Mouse (Mus musculus): ENCODE data around the gene Dnajb13.

The Dnajb13 gene

DNA sequence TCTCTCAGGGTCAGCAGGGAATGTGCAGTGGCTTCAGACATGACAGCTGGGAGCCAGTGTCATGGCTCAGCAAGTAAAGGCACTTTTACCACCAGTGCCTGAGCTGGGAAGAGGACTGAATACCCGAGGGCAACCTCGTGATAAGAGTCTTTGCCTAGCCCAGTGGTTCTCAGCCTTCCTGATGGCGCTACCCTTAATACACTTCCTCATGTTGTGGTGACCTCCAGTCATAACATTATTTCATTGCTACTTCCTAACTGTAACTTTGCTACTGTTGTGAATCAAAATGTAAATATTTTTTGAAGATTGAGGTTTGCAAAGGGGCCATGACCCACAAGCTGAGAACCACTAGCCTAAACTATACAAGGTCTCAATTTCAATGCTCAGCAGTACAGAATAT, 6.1 kb downstream of the Dnajb13 start:
- DNase-seq (ENCODE audit: low read depth): no peak

DNA sequence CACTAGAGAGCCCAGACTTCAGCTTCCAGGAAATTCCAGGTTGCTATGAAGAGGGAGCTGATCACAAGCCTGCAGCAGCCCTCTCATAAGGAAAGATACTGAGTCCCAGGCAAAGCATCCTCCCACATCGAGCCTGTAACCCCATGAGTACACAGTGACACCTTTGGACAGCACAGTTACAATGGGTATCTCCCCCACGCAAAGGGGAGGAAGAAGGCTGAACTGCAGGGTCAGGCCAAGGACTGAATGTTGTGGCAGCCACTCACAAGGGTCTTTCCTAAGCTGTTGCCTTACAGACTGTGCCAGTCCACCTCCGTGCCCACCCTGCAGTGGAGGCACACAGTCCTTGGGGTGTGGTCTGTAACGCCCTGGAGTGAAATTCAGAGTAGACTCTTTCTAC, 8.3 kb downstream of the Dnajb13 start:
- no peak for DNase-seq (ENCODE audit: low read depth)

DNA sequence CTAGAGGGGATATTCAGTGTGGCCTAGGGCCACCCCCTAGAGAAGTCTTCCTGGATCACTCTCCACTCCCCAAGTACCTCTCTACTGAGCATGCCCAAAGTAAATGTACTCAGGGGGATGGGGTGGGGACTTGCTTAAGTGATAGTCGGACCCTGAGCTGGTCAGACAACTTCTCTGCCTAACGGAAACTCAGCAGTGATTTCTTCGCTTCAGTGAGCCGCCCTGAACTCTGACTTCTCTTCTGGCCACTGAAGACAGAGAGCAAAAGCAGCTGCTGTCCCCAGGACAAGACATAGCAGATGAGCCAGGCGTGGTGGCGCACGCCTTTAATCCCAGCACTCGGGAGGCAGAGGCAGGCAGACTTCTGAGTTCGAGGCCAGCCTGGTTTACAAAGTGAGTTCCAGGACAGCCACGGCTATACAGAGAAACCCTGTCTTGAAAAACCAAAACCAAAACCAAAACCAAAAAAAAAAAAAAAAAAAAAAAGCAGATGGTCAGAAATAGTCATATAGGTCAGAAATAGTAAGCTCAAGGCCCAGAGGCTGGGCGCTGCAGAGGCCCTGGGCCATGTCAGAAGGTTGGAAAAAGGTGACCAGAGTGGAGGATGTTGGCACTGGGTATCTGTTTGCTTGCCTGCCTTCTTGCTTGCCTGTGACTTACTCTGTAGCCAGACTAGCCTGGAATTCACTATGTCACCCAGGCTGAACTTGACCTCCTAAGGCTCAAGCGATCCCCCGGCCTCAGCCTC, 9.8 kb downstream of the Dnajb13 start:
- DNase-seq (ENCODE audit: low read depth): no peak

DNA sequence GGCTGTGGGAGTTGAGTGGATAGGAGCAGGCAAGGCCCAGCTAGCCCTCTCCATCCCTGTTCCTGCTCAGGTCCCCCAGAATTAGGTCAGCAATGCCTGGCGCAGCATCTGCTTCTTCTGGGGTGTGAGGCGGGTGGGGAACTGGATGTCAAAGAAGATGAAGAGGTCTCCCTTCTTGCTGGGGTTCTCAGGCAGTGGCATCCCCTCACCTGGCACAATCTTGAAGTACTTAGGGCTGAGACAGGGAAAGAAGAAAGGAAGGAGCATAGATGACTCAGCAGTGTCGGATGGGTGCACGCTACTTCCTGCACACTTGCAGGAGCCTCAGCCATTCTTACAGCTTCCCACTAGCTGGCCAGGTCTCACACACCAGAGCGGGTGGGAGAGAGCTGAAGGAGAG, 11.7 kb downstream of the Dnajb13 start:
- DNase-seq (ENCODE audit: low read depth): peak; percentile 57

DNA sequence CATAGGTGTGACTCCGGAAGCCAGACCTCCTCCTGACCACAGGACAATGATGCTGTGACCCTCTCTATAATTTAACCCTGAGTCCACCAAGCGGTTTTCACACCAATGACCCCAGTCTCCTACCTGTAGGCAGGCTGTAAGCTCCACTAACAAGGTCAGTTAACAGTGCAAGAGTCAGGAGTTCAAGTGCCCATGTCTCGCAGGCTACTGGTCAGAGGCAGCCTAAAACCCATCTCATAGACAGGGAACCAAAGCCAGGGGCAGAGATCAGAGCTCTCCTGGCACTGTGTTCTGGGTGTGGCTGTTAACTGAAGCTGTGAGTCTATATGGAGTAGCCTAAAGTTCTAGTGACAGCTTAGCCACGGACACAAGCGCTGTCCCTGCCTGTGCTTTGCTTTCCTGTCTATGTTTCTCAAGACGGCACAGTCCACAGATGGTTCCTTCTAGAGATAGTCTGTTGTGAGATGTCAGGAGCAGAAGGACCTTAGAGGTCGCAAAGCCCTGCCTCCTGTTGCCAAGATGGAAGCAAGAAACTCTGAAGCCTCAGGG, 12.3 kb downstream of the Dnajb13 start:
- DNase-seq (ENCODE audit: low read depth): peak; percentile 39

DNA sequence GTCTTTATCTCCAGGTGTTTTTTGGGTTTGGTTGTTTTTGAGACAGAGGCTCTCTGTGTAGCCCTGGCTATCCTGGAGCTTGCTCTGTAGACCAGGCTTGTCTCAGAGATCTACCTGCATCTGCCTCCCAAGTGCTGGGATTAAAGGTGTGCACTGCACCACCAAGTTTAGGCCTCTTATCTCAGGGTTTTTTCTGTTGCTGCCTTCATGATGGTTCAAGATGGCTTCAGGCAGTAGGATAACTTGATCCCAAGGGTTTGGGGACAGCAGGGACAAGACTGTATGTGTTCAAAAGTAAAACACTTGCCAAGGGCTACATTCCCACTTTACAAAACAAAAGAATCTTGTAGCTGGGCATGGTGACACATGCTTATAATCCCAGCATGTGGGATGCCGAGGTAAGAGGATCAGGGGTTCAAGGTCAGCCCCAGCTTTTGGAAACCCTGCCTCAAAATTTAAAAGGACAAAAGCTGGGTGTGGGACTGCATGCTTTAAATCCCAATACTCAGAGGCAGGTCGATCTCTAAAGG, 12.9 kb downstream of the Dnajb13 start:
- peak; percentile 26 for DNase-seq (ENCODE audit: low read depth)

DNA sequence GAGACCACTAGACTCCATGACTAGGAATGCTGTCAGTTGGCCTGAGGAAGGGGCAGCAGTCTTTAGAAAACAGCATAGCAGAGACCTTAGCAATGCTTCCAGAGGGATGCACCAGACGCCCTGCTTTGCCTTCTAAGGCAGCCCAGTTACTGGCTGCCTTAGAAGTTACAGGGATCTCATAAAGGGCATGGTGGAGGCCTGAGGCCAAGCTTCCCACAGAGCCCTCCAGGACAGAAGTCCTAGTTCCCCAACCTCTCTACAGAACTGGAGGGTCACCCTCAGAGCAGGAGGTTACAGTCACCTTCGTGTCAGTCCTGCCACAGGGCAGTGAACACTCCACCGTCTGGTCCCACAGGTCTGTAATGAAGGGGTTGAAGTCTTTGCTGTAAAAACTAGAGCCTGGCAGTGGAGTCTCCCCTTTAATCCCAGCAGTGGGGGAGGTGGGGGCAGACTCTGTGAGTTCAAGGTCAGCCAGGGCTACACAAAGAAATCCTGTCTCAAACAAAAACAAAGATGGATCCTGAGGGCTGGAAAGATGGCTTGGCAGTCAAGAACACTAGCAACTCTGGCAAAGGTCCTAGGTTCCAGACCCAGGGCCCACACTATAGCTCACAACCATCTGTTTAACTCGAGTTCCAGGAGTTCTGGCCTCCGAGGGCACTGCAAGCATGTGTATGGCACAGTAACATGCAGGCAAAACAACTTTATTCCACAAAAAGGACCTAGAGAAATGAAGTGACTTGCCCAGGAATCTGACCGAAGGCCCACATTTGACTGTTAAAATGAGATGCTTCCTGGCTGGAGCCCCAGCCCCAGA, 13.5 kb downstream of the Dnajb13 start:
- peak; percentile 32 for DNase-seq (ENCODE audit: low read depth)

DNA sequence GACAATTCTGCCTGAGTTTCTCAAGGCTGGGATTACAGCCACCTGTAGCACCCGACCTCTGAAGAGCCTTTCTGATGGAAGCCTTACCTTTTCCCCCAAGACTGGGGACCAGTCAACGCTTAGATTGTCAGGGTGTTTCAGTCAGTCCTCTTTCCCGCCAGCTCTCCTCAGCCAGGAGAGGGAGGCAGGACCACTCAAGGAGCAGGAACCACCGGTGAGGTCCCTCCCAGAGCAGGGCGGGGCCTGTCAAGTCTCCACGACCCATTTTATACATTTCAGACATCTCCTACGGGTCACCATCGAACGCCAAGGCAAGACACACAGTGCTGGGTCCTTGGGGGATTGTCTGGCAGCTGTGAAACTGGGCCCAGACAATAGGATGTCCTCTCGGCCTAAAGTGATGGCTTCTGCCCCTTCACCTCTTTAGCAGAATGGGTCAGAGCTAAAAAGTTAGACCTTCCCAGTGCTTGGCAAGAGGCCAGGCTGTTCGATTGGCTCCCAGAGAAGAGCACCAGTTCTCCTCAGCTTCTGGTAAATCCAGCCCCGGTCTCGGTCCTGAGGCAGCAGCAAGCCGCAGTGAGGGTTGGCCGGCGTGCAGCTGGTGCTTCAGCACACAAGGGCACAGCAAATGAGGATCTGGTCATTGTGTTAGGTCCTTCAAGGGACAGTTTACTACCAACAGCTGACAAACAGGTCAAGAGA, 14.3 kb downstream of the Dnajb13 start:
- peak; percentile 30 for DNase-seq (ENCODE audit: low read depth)

DNA sequence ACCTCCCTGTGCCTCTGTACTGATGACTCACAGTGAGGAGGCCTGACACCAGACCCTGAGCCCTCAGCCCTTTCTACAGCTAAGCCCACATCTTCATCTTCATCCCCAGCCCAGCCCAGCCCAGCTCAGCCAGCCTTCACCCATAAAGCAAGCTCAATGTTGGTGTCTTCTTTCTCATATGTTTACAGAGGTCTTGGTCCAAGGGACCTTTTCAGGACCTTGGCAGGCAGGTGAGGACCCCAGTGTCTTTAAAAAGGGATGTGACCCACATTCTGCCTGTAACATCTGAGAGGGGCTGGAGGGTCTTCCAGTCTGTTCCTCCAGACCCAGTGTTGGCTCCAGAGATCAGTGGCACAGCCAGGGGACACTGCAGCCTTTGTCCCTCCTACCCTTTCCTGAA, 15.3 kb downstream of the Dnajb13 start:
- no peak for DNase-seq (ENCODE audit: low read depth)

DNA sequence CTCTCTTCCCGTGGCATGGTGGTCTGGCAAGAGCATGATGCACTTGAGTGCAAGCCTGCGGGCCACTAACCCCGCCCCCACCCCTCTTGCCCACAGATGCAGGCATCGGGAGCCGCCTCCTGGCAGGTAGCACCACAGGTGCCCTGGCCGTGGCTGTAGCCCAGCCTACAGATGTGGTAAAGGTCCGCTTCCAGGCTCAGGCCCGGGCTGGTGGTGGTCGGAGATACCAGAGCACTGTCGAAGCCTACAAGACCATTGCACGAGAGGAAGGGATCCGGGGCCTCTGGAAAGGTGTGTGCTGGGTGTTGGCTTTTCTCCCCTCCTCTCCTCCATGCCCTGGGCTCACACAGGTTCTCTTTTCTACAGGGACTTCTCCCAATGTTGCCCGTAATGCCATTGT, 16.8 kb downstream of the Dnajb13 start:
- DNase-seq (ENCODE audit: low read depth): peak; percentile 28

DNA sequence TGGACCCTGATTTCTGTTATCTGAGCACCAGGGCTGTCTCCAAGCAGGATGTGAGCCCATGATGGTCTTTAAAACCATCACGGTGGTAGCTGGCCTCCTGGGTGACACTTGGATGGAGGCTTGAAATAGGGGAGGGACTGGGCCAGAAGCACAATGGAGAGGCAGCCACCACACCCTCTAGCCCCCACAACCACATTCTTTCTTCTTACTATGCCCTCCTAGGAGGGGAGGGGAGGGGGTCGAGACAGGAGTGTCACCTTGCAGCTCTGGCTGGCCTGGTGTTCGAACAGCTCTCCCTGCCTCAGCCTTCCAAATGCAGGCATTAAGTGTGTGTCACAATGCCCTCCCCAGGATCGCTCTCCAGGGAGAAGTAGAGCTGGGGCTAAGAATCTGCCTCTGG, 17.4 kb downstream of the Dnajb13 start:
- no peak for DNase-seq (ENCODE audit: low read depth)

DNA sequence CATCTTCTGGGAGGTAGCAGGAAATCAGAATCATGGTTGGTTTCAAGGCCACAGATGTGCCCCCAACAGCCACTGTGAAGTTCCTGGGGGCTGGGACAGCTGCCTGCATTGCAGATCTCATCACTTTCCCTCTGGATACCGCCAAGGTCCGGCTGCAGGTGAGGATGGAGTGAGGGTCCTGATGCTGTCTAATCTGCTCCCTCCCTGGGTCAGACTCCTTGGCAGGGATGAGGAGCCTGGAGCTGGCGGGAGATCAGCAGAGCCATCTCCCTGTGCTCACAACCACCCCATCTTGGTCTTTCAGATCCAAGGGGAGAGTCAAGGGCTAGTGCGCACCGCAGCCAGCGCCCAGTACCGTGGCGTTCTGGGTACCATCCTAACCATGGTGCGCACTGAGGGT, 18.0 kb downstream of the Dnajb13 start:
- no peak for DNase-seq (ENCODE audit: low read depth)

DNA sequence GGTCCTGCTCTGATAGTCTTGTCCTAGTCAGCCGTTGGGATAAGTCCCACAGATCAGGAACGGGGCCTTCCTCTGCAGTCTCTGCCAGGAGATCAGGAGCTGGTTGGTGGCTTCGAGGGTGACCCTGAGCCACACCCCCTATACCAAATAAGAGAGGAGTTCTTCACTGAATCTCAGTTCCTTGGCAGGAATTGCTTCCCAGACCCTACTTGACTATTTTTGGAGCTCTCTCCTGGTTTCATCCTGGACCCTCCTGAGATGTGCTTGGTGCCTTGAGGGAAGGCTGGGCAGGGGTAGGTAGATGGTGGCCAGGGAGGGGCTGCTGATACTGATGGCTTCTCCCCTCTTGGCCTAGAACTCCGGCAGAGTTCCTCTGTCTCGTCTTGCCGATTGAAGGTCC, 18.4 kb downstream of the Dnajb13 start:
- no peak for DNase-seq (ENCODE audit: low read depth)

DNA sequence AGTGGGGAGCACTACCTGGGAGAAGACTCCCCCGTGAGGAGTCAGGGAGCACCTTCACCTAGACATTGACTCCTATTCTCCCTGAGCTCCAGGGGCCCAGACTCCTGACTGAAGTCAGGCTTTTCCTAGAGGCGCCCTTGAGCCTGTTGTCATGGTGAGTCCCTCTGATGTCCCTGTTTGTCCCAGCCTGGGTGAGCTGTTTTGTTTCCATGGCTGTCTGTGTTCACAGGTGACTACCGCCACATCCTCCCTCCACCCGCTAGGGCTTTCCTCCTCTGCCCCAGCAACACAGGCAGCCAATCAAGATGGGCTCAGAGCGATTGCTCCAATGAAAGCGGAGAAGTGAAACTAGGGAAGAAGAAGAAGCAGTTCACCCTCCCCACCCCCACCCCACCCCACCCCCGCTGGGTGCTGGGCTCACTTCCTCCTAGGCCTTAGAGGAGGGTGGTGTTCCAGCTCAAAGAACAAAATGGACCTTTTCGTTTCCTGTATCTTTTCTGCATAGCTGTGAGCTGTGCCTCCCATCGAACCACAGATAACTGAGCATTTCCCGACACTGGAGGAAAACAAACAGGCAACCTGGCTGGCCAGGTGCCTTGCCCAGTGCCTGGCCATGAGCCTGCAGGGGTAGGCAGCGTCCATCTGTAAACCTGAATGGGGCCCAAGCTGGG, 19.0 kb downstream of the Dnajb13 start:
- peak; percentile 96 for DNase-seq (ENCODE audit: low read depth)

DNA sequence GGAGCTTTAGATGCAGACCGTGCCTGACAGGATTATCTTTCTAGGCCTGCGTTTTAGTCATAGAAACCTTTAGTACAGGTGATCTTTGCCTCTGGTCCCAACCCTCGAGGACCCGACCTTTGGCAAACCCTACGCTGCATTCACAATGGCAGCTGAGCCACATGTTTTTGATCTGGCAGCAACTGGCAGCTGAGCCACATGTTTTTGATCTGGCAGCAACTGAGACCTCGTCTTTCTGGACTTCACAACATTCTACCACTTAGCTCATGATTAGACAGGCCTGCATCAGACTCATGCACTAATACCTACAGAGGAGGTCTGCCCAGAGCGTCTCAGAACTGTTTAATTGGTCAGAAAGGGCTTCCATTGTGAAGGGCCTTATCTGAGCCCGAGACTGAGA, 19.7 kb downstream of the Dnajb13 start:
- DNase-seq (ENCODE audit: low read depth): no peak

DNA sequence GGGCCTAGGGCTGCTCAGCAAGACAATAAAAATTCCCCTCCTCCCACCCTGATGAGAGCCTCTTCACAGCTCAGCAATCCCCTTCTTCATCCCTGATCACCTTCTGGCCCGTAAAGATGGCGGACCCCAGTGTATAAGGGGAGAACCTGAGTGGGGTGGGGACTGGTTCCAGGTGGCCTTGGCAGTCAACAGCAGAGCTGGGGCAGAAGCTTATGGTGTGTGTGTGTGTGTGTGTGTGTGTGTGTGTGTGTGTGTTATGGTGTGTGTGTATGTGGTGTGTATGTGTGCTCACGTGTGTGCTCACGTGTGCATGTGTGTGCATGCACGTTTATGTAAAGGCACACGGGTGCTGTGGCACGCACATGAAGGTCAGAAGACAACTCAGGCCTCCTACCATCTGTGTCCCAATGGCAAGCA, 20.3 kb downstream of the Dnajb13 start:
- DNase-seq (ENCODE audit: low read depth): peak; percentile 73

DNA sequence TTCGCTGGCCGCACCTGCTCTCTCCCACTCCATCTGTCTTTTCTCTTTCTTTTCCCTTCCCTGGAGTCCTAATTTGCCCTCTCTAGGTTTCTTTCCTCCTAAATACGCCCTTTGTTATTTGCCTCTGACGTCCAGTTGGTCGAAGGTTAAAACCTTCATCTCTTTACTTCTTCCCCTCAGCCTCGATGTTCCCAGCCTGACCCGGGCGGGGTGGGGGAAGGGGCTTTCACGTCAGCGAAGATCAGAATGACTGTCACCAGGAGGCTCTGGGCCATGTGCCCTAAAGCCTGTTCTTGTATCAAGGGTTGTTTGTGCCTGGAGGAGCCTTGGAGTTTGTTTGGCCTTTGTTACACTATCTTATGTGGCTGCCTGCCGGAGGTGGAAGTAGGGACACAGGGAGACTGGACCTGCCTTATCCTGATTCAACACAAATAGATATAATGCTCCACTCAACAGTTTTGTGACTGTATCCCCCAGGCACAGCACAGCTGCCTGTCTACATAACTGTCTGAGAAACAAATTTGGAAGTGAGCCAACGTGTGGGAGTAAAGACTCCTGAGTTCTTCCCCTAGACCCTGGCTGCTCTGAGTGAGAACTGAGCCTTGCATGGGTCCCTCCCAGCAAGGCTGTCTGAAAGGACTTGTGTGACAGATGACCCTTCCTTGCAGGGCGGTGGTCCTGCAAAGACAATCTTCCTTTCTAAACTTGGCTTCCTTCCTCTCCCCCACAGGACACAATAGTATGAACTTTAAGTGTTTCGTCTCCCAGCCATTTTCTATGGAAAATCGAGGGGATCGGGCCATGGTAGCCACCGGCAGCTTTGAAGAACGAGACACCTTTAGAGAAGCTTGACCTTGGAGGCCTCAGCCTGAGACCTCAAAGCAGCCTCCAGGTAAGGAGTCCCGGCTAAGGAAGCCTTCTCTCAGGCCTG, 21.0 kb downstream of the Dnajb13 start:
- peak; percentile 82 for DNase-seq (ENCODE audit: low read depth)

DNA sequence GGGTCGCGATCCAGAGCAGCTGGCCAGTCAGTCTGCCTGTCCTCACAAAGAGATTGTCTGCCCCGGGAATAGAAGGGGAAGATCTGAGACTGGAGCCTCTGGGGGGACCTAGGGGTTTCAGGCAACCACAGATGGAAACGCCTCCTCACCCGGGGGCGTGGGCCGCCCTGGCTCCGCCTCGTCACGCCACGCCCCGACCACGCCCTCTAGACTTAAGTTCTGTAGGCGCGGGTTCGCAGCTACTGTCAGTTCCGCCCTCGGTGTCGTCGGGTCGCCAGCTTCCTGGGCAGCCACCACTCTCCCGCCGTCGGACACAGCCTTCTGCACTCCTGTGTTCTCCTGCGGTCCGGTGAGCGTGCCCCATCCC, 21.7 kb downstream of the Dnajb13 start, which contains the start of gene Ucp2:
TSS of gene Ucp2 (plus strand) at position 221 of the 367 bp plus-strand sequence.
- peak; percentile 97 for DNase-seq (ENCODE audit: low read depth)

DNA sequence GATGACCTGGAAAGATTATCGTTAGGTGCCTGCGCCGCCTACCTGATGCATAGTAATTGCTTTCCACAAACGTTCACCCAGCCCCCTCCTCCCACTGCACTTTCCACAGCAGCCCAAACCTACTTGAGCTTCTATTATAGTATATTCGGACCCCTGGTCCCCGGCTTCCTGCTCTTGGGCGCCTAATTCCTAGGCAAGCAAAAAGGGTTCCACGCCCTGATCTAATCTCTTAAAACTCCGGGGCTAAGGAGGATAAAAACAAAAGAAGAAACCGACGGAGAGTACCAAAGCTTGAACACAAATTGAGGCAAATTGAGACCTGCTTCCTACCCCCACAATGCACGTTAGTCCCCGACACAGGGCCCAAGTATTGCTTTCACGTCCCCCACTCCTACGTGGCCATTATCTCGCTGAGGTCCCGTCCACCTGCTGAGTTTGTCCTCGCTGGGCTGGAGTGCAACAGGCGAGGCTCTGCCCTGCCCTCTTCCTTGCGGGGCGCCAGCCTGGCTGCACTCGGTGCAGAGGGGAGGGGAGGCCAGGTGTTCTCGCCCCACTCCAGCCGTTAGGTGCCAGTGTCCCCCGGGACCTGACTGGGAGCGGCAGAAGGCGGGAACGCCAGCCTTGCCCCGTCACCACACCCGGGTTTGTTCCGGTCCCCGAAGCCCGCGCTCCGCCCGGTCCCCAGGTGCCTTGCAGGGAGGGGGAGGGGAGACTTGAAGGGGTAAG, 22.2 kb downstream of the Dnajb13 start:
- DNase-seq (ENCODE audit: low read depth): peak; percentile 59

Measured in naive thymus-derived CD4-positive, alpha-beta T cell, adult 2 months (primary cell).